Mouse (Mus musculus) left cerebral cortex, postnatal 4 days (tissue): ENCODE data around the gene Glis1. TPM values are rescaled to one million over a fixed set of nuclear protein-coding genes. Genes with fewer than 3 reads are reported as not detected.

ENCODE experiments used
- DNase-seq: peaks from one replicate; pipeline ENCODE4 v3.0.0-alpha.2; 2022
- intact Hi-C: fragments of 180-260 bp; cut with DNase I; formaldehyde crosslinking; loops from one replicate; pipeline ENCODE4 v1.15.1; 2025
- microRNA-seq: library from miRNA; unstranded; fragments of <30 nt; microRNA quantifications from one replicate; pipeline ENCODE4 v1.2.0, GENCODE M21; 2022
- total RNA-seq, 2 experiments: library from RNA; stranded (reverse); gene quantifications; 2 replicates each; pipeline ENCODE4 v1.2.3; 2021

Glis1 gene
- total RNA-seq, 2 experiments from 2014 or later, result 1.9 to 3.6 TPM

GRCm38 (mm10) chr4:107675645-107676044 lies 241.3 kb downstream of the Glis1 start:
- intact Hi-C loops, result no loop called here
- no peak for DNase-seq

- intact Hi-C loops, result no loop called here
- DNase-seq, result no peak
Observed at GRCm38 (mm10) chr4:107680311-107681098, 246.1 kb downstream of the Glis1 start.

GRCm38 (mm10) chr4:107681099-107681849 lies 246.9 kb downstream of the Glis1 start:
- intact Hi-C loops, result no loop called here
- DNase-seq, result no peak

GRCm38 (mm10) chr4:107683006-107683756 lies 248.8 kb downstream of the Glis1 start:
- DNase-seq, result no peak
- intact Hi-C loops, result no loop called here

GRCm38 (mm10) chr4:107684130-107684529 lies 249.7 kb downstream of the Glis1 start, which contains the start of gene Dmrtb1:
Gene Dmrtb1, minus strand, starts transcription at chr4:107684230.
- no peak for DNase-seq
- intact Hi-C loops, result no loop called here

Small RNA genes lying within 50 kb of the gene (microRNA-seq; reads per million reads assigned to microRNA genes)
- gene Gm24804, result not detected

Other genes with a start within 250 kb of the Glis1 start
- not detected for gene Ldlrad1, start 225.4 kb upstream of the Glis1 start, total RNA-seq
- 10 to 100 TPM; 40.3 to 44.8 TPM for gene Lrrc42, start 181.1 kb upstream of the Glis1 start, total RNA-seq
- gene Hspb11, start 181.0 kb upstream of the Glis1 start, total RNA-seq, result 10 to 100 TPM; 14.8 to 20.0 TPM
- not detected for gene Dio1, start 127.4 kb upstream of the Glis1 start, total RNA-seq
- 10 to 100 TPM; 42.4 to 46.0 TPM for gene Yipf1, start 120.2 kb upstream of the Glis1 start, total RNA-seq
- 10 to 100 TPM; 17.8 to 18.0 TPM for gene Ndc1, start 66.8 kb upstream of the Glis1 start, total RNA-seq
- 1 to 10 TPM; 3.4 to 3.6 TPM for gene Dmrtb1, start 249.6 kb downstream of the Glis1 start, total RNA-seq